Mouse (Mus musculus): ENCODE results near the gene Cul1. TPM values are rescaled to one million over a fixed set of nuclear protein-coding genes. Genes with fewer than 3 reads are reported as not detected.

Gene Cul1
- polyA plus RNA-seq, 1 experiment from 2014 or later = 140 TPM

DNA sequence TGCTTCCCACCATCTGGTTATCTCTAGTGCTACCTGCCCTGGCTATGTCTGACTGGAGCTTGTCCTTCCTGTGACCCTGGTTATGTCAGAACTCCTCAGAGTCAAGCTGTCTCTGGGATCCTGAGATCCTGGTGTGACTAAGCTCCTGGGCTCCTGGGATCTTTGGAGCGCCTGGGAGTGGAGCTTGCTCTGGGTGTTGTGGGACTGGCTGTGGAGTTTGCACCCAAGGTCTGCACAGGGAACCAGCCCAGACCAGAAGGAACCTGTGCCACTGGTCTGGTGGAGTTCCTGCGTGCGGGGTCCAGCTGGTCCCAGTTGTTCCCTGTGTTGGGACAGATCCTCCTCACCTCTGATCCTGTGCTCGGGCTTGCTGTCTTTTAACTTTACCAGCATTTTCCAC, 41.4 kb downstream of the Cul1 start:
- Histone ChIP-seq H3K27me3 (no peaks in the 10 kb centered on the region), H3K27ac (no peak overlapping the region), H3K9me3 (no peaks in the 10 kb centered on the region), H3K4me2 (no peak overlapping the region), H3K36me3 (no peaks in the 10 kb centered on the region; the same call in 1 of the 2 replicates), H3K9ac (no peak overlapping the region), H3K4me1 (no peaks in the 10 kb centered on the region), H3K4me3 (no peak overlapping the region)
- ATAC-seq (ENCODE audit: borderline replicate concordance, extremely low read depth, low FRiP score, low TSS enrichment) = no peak
- WGBS = 83% methylated on average over 4 of the region's 4 CpGs

DNA sequence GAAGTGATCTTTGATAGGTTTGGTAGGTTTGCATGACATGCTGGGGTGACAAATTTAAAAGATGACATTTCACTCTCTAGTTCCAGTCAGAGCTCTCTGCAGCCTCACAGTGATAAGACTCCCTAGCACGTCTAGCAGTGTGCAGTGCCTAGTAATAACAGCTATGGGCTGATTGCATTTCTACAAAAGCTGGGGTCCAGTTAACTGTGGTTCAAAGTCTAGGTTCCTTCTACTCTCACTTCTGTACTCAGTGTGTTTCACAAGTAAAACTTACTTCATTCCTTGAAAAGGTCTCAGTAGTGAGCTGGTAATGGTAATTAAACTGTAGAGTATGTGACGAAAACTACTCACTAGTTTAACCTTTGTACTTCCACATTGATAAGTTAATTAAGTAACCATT, 66.8 kb downstream of the Cul1 start:
- no peak overlapping the region for H3K4me3 ChIP-seq
- H3K4me2 ChIP-seq = no peak overlapping the region
- no peak overlapping the region for H3K9ac ChIP-seq
- no peaks in the 10 kb centered on the region for H3K27me3 ChIP-seq
- no peak for ATAC-seq (ENCODE audit: borderline replicate concordance, extremely low read depth, low FRiP score, low TSS enrichment)
- H3K36me3 ChIP-seq = peaks cover 78% of the 10 kb centered on the region
- 81% methylated on average over 2 of the region's 2 CpGs for WGBS
- no peak overlapping the region for H3K27ac ChIP-seq
- no peaks in the 10 kb centered on the region for H3K4me1 ChIP-seq
- no peaks in the 10 kb centered on the region for H3K9me3 ChIP-seq

DNA sequence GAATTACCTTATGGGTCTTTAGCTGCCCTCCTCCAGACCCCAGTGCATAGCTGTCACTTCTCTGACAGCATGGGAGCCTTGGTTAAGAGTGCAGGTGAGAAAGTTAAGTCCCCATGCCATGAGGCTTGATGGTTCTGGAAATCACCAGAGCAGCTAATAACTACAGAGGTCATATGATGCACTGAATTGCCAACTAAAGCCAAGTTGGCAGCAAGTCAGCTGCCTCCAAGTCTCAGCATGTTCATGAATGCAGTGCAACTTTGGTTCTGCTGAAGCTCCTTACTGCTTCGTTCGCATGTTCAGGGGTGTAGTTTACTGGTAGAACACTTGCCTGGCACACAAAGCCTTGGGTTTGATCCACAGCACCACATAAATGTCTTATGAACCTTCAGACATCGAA, 69.2 kb downstream of the Cul1 start:
- H3K27me3 ChIP-seq = no peaks in the 10 kb centered on the region
- no peak overlapping the region for H3K9ac ChIP-seq
- no peaks in the 10 kb centered on the region for H3K9me3 ChIP-seq
- H3K4me3 ChIP-seq = no peak overlapping the region
- H3K4me2 ChIP-seq = no peak overlapping the region
- no peak overlapping the region for H3K27ac ChIP-seq
- peaks cover 77% of the 10 kb centered on the region for H3K36me3 ChIP-seq
- H3K4me1 ChIP-seq = no peaks in the 10 kb centered on the region
- ATAC-seq (ENCODE audit: borderline replicate concordance, extremely low read depth, low FRiP score, low TSS enrichment) = no peak
- WGBS = 95% methylated on average over 3 of the region's 3 CpGs

DNA sequence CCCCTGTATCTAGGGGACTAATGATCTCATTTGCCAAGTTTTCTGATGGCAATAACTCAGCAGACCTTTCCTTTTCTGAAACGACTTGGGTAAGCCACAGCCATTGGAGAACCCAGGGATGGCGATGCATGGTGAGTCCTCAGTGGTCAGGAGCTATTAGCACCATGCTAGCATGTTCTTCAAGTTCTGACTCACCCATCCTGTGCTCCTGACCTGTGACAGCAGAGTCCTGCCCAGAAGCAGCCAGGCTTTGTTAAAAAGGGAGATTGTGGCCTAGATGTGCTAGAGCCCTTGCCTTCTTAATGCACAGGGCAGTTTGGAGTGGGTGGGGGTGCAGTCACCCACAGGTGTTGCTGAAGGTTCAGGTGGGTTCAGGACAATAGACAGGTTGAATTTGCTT, 71.8 kb downstream of the Cul1 start:
- WGBS = 85% methylated on average over 2 of the region's 2 CpGs
- Histone ChIP-seq H3K27ac (no peak overlapping the region), H3K9ac (no peak overlapping the region), H3K27me3 (no peaks in the 10 kb centered on the region), H3K36me3 (peaks cover 79% of the 10 kb centered on the region), H3K4me2 (no peak overlapping the region), H3K4me3 (no peak overlapping the region), H3K4me1 (no peaks in the 10 kb centered on the region), H3K9me3 (no peaks in the 10 kb centered on the region)
- no peak for ATAC-seq (ENCODE audit: borderline replicate concordance, extremely low read depth, low FRiP score, low TSS enrichment)

DNA sequence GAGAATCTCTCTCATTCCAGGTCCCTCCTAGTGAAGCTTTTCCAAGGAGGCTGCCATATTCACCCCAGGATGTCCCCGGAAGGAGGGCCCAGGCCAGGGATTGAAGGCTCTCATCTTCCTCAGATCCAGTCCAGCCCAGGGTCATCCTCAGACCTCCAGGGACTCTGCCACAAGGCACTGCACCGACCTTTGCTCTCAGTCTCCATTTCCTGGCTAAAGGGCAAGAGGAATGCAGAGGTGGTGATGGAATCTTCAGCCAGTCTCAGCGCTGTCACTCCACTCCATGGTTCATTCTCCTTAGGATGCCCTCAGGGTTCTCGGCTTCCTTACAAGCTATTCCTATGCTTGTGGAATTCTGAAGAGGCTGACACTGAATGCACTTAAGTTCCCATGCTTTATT, 73.2 kb downstream of the Cul1 start:
- H3K4me3 ChIP-seq = no peak overlapping the region
- H3K9me3 ChIP-seq = no peaks in the 10 kb centered on the region
- H3K27ac ChIP-seq = no peak overlapping the region
- H3K4me1 ChIP-seq = no peaks in the 10 kb centered on the region
- peaks cover 87% of the 10 kb centered on the region for H3K36me3 ChIP-seq
- ATAC-seq (ENCODE audit: borderline replicate concordance, extremely low read depth, low FRiP score, low TSS enrichment) = no peak
- H3K4me2 ChIP-seq = no peak overlapping the region
- H3K9ac ChIP-seq = no peak overlapping the region
- H3K27me3 ChIP-seq = no peaks in the 10 kb centered on the region
- WGBS = 75% methylated on average over 4 of the region's 4 CpGs

DNA sequence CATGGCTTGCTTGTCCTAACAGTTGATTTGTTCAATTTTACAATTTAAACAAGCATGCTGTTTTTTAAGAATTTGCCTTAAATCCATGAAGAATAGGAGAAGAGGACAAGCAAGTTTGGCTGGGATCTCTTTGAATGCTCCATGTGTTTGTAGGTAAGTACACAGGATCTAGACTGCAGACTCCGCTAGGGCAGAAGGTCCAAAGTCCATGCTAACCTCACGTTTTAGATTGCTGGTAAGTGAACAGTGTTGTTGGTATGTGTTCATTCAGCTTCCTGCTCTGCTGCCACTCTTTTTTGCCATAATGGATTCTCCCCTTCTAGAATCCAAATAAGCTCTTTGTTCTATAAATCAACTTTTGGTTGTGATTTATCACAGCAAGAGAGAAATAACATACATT, 73.9 kb downstream of the Cul1 start:
- Histone ChIP-seq H3K4me2 (no peak overlapping the region), H3K27ac (no peak overlapping the region), H3K36me3 (peaks cover 91% of the 10 kb centered on the region), H3K9ac (no peak overlapping the region), H3K9me3 (no peaks in the 10 kb centered on the region), H3K27me3 (no peaks in the 10 kb centered on the region), H3K4me3 (no peak overlapping the region), H3K4me1 (no peaks in the 10 kb centered on the region)
- no peak for ATAC-seq (ENCODE audit: borderline replicate concordance, extremely low read depth, low FRiP score, low TSS enrichment)
- WGBS = 74% methylated on average over 2 of the region's 2 CpGs

DNA sequence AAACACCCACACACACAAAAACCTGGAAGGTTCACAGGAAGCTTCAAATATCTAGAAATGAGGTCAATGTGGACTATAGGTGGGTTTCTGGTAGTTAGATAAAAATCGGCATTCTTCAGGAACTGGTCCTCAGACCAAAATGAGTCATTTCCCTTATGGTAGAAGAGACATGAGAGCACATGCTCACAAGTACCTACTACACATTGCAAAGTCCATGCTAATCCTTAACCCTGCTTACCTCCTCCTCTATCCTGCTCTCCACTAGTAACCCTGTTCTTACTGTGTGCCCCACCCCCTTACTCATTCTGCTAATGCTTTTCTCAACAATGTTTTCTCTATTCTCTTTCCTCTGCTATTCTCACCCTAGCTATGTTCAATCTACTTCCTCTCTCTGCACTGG, 74.5 kb downstream of the Cul1 start:
- Histone ChIP-seq H3K4me2 (no peak overlapping the region), H3K36me3 (peaks cover 92% of the 10 kb centered on the region)
- 60% methylated on average over 1 of the region's 1 CpGs for WGBS

DNA sequence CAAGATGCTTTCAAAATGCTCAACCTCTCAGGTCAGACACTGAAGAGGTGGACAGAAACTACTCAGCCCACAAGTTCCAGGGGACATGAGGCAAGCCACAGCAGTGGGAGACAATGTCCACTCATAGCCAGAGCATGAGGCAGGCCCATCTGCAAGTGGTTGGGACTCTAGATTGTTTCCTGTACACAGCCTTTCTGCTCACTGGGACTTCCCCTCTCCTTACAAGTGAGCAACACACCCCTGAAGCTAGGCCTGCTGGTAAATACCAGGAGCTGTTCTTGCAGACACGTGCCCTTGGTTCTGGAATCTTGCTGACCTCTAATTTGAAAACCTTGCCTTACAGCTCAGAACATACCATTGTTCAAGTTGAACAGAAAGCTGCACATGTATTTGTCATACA, 79.3 kb downstream of the Cul1 start:
- ATAC-seq (ENCODE audit: borderline replicate concordance, extremely low read depth, low FRiP score, low TSS enrichment) = no peak
- Histone ChIP-seq H3K4me2 (no peak overlapping the region), H3K4me3 (no peak overlapping the region)

More for the DNA sequence above, 74.5 kb downstream of the Cul1 start:
- H3K4me3 ChIP-seq = no peak overlapping the region
- H3K27me3 ChIP-seq = no peaks in the 10 kb centered on the region
- no peak overlapping the region for H3K27ac ChIP-seq
- H3K9me3 ChIP-seq = no peaks in the 10 kb centered on the region
- no peak for ATAC-seq (ENCODE audit: borderline replicate concordance, extremely low read depth, low FRiP score, low TSS enrichment)
- no peak overlapping the region for H3K9ac ChIP-seq
- no peaks in the 10 kb centered on the region for H3K4me1 ChIP-seq

DNA sequence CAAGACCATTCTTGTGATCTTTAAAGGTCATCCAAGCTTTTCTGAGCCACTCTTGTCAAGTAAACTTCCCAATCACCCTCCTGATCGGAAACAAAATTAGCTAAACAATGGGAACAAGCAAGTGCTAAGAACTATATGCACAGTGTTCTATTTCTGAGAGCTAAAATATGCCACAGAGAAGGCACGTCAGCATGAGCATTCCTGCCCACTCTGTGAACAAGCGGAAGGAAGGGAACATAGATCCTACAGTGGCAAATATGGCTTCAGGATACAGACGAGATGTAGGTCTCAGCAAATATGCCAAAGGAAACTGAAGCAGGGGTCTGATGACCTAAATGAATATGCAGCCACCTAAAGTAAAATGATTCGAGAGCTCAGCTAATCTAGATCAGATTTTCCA, 82.1 kb downstream of the Cul1 start:
- ATAC-seq (ENCODE audit: borderline replicate concordance, extremely low read depth, low FRiP score, low TSS enrichment) = no peak
- Histone ChIP-seq H3K4me1 (no peaks in the 10 kb centered on the region), H3K36me3 (peaks cover 62% of the 10 kb centered on the region), H3K27me3 (no peaks in the 10 kb centered on the region), H3K4me2 (no peak overlapping the region), H3K4me3 (no peak overlapping the region), H3K9me3 (no peaks in the 10 kb centered on the region), H3K27ac (no peak overlapping the region), H3K9ac (no peak overlapping the region)
- 82% methylated on average over 5 of the region's 5 CpGs for WGBS

More for the DNA sequence above, 79.3 kb downstream of the Cul1 start:
- 85% methylated on average over 1 of the region's 1 CpGs for WGBS
- Histone ChIP-seq H3K36me3 (peaks cover 84% of the 10 kb centered on the region), H3K9ac (no peak overlapping the region), H3K27me3 (no peaks in the 10 kb centered on the region), H3K4me1 (no peaks in the 10 kb centered on the region), H3K27ac (no peak overlapping the region), H3K9me3 (no peaks in the 10 kb centered on the region)

DNA sequence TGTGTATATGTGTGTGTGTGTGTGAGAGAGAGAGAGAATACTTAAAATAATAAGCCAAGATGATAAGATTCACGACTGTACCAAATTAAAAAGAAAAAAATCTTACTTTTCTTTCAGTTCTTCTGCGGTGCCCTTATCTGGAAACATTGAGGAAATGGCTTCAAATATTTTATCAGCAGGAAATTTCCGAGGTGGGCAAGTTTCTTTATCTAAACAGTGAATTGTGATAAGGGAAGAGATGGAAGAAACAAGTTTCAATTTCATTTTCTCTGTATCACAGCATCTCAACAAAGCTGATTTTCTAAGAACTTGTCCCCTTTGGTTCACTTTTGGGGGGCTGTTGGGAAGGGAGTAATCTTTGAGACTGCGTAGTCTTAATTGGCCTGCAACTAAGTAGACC, 99.1 kb downstream of the Cul1 start:
- Histone ChIP-seq H3K4me3 (no peak overlapping the region), H3K4me1 (no peaks in the 10 kb centered on the region), H3K36me3 (peaks cover 69% of the 10 kb centered on the region), H3K27ac (no peak overlapping the region), H3K9ac (no peak overlapping the region), H3K4me2 (no peak overlapping the region), H3K27me3 (no peaks in the 10 kb centered on the region), H3K9me3 (no peaks in the 10 kb centered on the region)
- no peak for ATAC-seq (ENCODE audit: borderline replicate concordance, extremely low read depth, low FRiP score, low TSS enrichment)
- WGBS = 67% methylated on average over 4 of the region's 4 CpGs

DNA sequence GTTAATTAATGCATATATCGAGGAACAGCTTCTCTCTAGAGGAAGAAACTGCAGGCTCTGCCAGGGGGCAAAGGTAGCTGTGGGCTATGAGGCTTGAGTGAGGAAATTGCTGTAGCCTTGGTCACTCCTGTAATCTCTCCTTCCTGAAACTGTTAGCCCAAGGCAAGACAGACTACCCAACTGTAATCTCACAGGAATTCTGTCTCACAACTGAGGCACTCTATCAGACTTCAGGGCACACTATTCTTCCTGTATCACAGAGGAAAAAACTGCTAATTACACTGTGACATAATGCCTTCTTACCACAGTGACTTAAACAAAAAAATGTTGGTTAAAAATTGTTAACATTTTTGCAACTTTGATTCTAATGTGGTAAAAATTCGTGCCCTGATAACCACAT, 106.1 kb downstream of the Cul1 start:
- WGBS = 87% methylated on average over 2 of the region's 2 CpGs
- no peaks in the 10 kb centered on the region for H3K9me3 ChIP-seq

DNA sequence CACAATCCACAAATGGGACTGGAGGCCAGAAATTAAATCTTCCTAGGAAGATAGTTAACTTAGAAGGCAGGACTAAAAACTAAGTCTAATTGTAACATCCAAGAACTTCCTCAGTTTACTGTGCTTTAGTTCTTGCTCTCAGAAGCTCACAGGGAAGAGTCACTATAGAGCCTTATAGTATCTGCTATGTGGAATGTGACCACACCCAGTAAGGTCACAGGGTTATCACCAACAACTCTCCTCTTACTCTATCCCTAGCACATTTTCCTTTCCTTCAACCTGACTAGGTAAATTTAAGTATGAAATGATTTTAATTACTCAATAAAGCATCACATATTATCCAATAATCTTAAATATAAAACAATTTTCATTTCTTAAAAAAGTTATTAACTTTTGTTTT, 107.2 kb downstream of the Cul1 start:
- Histone ChIP-seq H3K27ac (no peak overlapping the region), H3K9me3 (no peaks in the 10 kb centered on the region), H3K4me1 (no peaks in the 10 kb centered on the region), H3K36me3 (peaks cover 53% of the 10 kb centered on the region), H3K27me3 (no peaks in the 10 kb centered on the region), H3K4me2 (no peak overlapping the region), H3K4me3 (no peak overlapping the region), H3K9ac (no peak overlapping the region)
- no peak for ATAC-seq (ENCODE audit: borderline replicate concordance, extremely low read depth, low FRiP score, low TSS enrichment)

More for the DNA sequence above, 106.1 kb downstream of the Cul1 start:
- no peak overlapping the region for H3K4me3 ChIP-seq
- no peak overlapping the region for H3K27ac ChIP-seq
- H3K27me3 ChIP-seq = no peaks in the 10 kb centered on the region
- no peak for ATAC-seq (ENCODE audit: borderline replicate concordance, extremely low read depth, low FRiP score, low TSS enrichment)
- H3K36me3 ChIP-seq = peaks cover 54% of the 10 kb centered on the region
- H3K4me2 ChIP-seq = no peak overlapping the region
- H3K4me1 ChIP-seq = no peaks in the 10 kb centered on the region
- no peak overlapping the region for H3K9ac ChIP-seq

DNA sequence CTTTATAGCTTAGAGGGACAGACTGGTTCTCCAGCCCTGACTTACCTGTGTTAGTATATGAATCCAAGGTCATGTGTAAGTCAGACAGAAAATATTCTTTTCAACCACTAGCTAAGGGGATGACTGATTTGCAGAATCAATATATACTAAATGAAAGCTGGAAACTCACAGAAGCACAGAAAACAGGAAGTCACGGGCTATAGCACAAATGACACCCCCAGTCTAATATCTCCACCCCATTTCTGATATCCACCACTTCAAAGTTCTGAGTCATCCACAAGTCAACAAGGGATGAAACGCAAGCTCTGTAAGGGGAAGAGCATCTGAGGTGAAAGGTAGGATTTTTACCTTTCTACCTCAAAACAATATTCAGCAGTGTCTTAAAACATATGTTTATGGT, 107.6 kb downstream of the Cul1 start:
- Histone ChIP-seq H3K9me3 (no peaks in the 10 kb centered on the region), H3K4me3 (no peak overlapping the region), H3K4me2 (no peak overlapping the region), H3K36me3 (peaks cover 49% of the 10 kb centered on the region), H3K9ac (no peak overlapping the region), H3K27ac (no peak overlapping the region), H3K27me3 (no peaks in the 10 kb centered on the region), H3K4me1 (no peaks in the 10 kb centered on the region)
- ATAC-seq (ENCODE audit: borderline replicate concordance, extremely low read depth, low FRiP score, low TSS enrichment) = no peak
- 66% methylated on average over 2 of the region's 2 CpGs for WGBS

Data from lung, embryonic 15.5 days (tissue).